Mouse (Mus musculus) monocyte, adult 5-6 weeks (primary cell): ENCODE measurements around the gene Pml. TPM values are rescaled to one million over a fixed set of nuclear protein-coding genes. Genes with fewer than 3 reads are reported as not detected.

Source experiments
- ATAC-seq: fragments of 153-309, 156-312 bp; replicated peaks from 2 replicates; pipeline ENCODE4 v1.8.0; 2017; ENCODE audit warnings: mild to moderate bottlenecking; ENCODE audit not compliant: low TSS enrichment, insufficient number of reproducible peaks, severe bottlenecking, poor library complexity, low FRiP score
- total RNA-seq: library from RNA; stranded (forward); fragments of 200-1000, 200-491, 200-594 nt; gene quantifications from 3 replicates; pipeline ENCODE4 v1.2.3, GENCODE M21; 2017

Pml gene
- total RNA-seq, 1 experiment from 2014 or later = 6.6 TPM

DNA sequence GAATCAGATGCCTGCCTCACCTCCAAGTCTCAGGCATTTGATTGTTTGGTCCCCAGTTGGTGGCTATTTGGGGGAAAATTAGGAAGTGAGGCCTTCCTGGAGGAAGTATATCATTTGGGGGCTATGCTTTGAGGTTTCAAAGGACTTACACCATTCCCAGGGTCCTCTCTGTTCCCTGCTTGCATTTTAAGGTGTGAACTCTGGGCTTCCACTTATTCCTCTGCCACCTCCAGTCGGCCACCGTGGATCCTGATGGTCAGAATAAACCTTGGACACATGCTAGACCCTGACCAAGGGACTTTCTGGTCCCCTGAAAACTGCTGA, 39.3 kb downstream of the Pml start:
- ATAC-seq = no peak

DNA sequence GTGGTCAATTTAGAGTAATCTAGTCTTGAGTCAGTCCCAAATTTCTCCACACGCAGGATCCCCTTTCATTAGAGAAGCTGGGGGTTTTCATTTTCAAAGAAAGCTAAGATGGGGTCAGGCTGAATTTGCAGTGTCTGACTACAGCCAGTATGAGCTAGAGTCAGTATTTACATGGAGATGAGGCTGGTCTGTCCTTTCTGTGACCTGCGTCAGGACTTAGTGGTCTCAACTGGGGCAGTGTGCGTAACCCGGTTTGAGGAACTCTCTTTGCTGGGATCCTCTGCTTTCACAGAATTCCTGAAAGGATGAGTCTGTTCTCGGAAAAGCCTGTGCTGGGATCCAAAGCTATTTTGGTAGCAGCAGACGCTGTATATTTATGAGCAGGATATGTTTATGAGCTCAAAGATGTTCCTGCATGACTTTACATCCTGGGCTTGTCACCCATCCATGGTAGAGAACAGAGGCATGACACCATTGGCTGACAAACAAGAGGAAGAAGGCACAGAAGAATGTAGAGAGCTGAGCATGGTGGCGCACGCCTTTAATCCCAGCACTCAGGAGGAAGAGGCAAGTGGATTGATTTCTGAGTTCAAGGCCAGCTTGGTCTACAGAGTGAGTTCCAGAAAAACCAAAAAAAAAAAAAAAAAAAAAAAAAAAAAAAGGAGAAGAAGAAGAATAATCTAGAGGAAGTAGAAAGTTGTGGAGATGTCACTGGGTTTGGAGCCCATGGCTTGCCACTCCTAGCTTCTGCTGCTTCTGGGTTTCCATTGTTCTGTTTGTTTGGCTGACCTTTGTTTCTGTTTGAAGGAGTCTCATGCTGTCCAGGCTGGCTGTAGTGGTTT, 39.9 kb downstream of the Pml start:
- ATAC-seq = no peak

DNA sequence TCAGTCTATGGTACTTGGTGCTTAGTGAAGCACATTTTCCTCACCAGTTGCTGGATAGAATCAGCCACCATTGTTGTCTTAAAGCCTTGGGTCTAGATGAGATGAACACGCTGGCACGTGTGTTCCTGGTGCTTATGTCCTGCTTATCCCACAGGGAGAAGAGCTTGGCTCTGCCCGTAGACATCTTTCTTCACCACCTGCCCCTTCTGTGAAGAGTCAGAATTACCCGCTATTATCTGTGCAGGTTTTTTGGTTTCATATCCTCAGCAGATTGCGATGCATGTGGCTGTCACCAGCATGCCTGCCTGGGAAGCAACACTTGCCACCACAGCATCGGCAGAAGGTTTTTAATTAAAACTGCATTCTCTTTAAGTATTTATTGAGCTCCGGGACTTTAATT, 43.6 kb downstream of the Pml start:
- ATAC-seq = no peak

DNA sequence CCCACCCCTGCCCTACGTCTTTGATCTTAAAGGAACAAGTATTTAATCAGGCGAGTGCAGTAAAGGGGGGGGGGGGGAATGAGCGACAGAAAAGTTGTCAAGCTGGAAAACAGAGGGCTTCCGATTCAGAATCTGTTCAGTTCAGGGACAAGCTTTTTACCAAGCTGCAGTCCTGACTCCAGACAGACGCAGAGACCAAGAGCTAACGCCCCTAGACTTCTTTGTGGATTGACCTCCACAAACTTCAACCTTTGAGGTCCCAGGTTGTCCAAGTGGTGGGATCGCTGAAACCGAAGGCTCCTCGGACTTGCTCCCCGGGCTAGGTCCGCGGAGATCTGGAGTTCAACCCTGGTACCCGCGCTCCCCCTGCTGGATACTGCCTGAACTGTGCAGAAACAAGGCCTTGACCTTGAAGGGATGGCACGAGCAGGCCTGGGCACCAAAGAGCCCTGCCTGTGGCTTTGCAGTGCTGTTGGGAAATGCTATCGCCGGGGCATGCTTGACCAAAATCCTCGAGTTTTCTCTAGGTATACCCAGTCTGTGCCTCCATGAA, 45.1 kb downstream of the Pml start:
- ATAC-seq = peak; percentile 85

DNA sequence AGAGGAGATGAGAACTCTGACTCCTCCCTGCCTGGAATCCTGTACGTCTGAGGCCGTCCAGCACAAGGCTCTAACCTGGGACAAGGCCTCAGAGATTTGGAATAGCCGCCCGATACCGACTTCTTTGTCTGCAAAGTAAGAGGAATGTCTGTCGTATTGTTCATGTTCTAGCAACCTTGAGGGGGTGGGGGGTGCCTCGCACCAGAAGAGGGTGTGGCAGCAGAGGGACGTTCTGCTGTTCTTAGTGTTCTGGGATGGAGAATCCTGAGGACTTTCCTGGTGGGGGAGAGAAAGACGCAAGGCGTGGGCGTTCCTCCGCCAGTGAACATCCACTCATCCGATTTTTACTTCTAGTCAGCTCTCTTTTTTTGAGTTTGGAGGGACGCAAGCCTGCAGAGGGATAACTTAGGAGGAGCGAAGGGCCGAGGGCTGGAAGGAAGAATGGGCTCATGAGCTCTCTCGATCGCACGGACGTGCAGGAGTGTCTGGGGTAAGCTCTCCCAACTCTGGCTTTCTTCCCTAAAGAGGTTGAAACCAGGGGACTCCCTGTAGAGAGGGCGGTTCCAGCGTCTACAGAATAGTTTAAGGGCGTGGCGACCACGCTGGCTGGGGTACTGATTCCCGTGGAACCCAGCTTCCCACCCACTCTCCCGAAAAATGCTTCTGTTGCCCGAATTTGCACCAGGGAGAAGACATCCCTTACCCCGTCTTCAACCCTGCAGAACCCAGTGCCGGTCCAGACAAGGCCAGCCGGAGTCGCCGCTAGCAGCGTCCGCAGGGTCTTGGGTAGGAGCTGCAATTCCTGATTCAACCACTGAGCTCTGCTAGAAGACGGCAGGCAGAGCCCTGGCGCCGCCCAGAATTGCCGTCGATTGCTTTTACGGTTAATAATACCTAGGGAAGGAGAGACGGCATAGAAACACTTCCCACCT, 45.8 kb downstream of the Pml start, which contains the start of the genes Islr and Islr2:
TSS of gene Islr (minus strand) at position 791 of the 932 bp plus-strand sequence.
TSS of gene Islr2 (minus strand) at position 804 of the 932 bp plus-strand sequence.
- peak; percentile 64 for ATAC-seq

DNA sequence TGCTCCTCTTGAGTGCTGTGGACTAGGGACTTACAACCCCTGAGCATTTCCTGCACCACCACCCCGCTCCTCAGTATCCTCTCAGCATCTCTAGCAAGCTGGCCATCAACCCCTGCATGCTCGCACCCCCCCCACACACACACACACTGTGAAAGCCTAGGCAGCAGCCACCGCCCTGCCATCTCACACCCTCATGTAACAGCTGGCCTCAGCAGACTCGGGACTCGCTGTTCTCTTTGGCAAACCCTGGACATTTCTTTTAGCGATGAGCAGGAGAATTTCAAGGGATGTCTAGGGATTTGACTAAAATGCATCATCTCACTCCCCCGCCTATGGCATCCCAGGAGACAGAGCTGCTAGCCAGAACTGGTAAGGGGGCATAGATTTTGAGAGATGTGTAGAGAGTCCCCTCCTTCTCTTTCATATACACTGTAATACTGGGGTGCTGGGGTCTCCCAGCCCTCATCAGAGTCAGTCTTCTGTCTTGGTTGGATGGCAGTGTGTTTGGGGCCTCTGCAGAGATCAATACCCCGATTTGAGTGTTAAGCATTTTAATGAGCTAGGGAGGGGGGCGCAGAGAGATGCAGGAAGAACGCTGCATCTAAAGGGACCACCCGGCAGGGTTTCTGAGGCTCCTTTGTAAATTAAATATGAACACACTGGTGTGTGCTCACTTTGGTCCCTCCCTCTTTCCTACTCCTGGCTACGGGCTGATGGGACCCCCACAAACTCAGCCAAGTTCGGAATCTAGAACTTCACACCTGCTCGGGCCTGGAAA, 46.7 kb downstream of the Pml start:
- no peak for ATAC-seq

DNA sequence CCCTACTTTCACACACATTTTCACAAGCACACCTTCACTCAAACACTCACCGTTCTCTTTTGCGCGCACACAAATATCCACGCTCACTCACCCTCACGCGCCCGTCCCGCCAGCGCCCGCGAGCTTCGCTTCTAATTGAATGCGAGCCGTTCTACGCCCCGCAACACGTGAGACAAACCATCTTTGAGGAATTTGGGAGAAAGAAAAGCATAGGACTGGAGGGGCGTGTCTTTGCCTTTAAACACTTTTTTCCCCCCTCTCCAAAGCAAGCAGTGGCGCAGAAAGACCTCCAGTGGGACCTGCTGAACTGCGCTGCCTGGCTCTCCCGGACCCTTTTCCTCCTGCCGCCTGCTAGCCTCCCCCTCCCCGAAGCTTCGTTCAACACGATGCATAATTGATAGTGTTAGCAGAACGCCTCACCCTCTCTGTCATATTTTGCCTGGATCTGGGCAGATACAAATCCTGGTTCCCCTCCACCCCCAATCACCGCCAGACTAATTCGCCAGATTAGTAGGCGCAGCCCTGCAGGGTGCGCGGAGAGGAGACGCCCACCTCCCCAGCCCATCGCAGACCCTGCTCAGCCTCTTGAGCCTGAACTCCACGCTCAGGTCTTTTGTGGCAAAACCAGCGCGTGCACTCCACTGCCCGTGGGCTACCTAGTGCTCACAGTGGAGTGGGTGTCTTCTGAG, 47.6 kb downstream of the Pml start:
- ATAC-seq = no peak

DNA sequence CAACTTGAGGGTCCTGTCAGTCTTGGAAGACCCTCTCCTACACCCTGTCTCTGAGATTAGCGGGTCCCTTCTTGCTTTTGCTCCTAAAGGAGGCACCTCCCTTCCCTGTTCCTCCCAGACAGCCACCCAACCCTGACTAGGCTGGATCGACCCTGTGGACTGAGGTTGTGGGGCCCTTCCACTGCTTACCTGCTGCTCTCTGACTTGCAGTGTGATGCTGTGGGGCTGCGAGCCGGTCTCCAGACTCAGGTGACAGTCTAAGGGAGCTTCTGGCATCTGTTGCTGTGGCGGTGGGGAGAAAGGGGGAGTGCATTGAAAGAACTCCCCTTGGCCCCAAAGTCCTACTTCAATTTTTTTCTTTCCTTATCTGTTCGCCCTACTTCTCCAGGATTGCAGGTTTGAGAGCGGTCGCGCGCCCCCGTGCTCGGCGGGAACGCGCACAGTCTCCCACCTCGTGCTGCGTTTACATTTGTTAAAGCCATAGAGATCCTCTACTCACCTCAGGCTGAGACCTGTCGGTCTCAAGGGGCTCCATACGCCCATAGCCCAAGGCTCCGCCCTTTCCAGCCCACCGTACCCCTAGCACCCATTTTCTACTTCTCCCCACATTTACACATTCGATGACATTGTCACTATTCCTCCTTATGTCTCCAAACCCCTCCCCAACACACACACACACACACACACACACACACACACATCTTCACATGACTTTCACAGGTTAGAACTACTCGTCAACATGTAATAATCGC, 48.3 kb downstream of the Pml start:
- ATAC-seq = no peak

DNA sequence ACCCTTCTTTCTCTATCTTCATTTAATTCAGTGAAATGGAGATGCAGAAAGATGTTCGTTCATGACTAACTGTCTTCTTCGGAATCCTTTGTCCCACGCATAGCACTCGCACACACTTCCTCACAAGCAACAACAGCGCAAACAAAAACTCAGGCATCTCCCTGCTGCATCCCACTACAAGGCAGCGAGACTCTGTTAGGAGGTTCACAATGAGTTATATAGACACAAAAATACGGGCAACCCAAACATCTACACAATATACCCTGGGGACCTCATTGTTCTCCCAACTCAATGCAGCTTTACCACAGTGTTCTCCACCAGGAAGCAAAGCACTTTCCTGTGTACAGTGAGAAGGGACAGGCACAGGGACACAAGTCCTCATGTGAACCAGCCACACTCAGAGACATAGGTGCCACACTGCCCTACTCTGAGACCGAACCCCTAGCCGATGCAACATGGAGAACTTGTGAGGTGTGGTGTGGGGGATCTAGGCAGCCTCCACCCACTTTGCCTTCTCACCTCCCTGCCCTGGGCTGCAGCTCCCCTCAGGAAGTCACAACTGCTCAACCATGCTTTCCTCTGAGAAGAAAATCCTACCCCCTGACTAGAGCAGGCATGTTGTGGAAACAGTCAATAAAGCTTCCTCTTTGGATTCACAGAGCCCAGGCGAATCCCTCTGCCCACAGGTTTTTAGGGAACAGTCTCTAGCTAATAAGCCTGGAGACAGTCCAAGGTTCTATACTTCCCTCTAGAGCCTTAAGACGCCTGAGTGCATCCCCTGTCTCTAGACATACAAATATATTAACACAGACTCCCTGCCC, 49.1 kb downstream of the Pml start:
- no peak for ATAC-seq

DNA sequence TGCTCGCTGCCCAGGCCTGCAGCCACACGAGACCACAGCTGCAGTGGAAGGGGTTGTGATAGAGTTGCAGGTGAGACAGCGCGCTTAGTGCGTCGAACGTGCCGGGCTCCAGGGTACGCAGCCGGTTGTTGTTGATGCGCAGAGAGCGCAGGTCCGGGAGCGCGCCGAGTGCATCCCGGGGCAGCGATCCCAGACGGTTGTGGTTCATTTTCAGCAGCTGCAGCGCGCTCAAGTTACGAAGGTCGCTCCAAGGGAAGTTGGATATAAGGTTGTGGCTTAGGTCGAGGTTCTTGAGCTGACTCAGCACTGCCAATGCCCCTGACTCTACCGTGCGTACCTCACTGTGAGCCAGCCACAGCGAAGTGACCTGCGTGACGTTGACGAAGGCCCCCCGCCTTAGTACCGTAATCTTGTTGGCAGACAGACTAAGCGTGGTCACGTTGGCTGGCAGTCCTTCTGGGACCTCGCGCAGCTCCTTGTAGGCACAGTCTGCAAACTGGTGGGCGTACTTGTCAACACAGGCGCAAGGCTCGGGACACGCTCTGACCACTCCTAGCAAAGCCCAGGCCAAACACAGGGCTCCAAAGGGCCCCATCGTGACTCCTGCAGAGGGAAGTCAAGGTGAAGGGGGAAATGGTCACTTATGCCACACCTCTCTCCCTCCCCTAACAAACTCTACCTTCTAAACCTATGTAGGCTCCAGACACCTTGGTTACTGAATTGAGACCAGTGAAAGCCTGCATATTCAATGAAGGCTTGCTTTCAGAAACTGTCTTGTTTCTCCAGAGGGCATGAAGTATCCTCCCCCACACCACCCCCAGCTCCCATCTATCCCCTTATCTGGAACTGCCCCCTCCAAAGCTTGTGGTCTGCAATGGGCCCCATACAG, 50.0 kb downstream of the Pml start:
- ATAC-seq = no peak

DNA sequence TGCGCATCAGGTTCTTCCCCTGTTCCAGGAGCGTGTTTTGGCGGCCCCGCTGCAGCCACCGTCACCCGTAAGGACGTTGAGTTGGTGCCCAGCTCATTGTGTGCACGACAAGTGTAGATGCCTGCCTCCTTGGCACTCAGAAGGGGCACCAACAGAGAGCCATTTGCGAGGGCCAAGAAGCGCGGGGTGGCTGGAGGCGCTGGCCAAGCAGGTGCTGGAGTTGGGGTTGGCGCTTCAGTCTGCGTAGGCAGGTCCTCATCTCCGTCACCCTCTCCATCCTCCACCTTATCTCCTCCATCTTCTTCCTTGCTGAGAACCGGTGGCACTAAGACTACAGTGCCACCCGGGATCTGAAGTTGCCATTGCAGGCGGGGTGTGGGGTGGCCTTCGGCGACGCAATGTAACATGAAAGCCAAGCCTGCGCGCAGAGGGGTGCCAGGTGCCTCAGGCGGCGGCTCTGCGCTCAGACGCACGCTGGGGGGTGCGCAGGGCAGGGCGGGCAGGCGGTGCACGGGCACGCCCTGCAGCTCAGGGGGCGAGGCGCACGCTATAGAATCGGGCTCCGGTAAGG, 50.7 kb downstream of the Pml start:
- ATAC-seq = no peak

DNA sequence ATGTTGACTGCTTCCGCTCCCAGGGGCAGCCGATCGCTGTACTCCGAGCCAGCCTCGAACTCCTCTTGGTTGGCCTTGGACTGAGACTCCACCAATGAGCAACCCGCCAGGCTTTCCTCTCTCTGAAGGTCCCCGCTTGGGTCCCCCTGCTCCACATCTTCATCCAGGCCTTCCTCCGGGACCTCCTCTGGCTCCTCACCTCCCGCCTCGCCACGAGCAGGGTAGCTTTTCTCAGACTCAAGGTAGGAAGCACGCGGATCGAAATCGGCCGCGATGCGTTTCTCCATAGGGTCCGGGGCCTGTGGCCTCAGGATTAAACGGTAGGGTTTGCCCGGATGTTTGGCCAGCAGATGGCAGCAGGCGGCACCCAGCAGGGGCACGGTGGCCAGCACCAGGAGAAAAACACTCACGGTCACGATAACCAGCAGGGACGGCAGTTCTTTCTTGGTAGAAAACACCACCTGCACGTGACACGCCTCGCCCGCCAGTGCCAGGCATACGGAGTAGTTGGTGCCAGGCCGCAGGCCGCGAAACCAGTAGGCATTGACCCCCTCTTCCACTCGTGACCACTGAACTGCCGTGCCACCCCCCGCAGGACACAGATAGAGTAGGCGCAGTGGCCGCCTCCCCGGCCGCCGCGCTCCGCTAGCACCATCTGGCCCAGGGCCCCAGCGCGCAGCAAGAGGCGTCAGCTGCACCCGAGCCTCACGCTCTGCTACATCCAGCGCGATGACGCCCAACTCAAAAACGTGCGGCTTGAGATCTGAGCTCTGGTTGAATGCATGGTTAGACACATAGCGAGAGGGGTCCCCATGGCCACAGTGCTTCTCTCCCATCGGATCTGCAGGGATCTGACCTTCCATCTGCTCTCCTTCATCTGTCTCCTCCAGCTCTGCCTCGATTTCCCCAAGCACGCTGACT, 51.5 kb downstream of the Pml start:
- 0 out of 2 replicates have a peak, but pooled peaks have one; percentile 19 for ATAC-seq

DNA sequence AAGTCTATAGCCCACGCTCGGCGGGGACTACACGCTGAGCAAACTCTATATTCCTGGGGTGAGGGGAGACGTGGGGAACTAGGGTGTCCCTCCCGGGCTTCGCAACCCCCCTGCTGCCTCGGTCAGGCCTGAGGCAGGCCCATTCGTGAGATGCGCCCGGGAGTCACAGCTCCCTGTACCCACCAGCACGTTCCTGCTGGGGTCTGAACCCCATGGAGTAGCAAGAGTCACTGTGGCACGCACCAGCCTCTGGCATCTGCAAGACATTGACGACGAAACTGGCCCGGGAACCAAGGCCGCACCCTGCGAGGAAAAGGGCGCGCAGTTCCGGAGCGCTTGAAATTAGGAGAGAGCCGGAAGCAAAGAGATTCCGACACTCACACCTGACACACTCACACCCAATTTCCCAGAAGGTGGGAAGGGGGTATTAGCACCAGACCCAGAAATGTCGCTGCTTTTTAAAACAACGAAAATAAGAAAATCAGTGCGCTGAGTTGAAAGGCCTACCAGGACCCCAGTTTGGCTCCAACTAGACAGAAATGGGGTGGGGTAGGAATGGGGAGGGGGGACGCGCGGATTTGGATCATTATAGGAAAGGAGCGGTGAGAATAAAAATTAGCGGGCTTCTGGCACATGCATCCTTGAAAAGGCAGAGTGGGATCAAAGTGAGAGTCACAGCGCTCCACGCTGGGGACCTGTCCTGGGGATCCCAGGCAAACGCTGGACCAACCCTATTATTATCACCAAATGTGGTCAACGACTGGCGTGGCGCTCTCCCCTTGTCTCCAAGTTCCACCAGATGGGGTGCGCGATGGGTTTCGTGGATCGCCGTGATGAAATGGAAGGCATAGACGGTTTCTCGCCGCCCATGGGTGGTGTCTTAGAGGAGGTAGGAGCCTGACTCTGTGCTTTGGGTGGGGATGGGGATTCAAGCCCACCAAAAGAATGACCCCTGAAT, 52.7 kb downstream of the Pml start:
- ATAC-seq = no peak
